Mouse (Mus musculus): ENCODE results near the gene Wasl. TPM values are rescaled to one million over a fixed set of nuclear protein-coding genes. Genes with fewer than 3 reads are reported as not detected.

Gene Wasl
- total and polyA plus RNA-seq, 2 experiments from 2014 or later = 21.4 to 55.2 TPM

DNA sequence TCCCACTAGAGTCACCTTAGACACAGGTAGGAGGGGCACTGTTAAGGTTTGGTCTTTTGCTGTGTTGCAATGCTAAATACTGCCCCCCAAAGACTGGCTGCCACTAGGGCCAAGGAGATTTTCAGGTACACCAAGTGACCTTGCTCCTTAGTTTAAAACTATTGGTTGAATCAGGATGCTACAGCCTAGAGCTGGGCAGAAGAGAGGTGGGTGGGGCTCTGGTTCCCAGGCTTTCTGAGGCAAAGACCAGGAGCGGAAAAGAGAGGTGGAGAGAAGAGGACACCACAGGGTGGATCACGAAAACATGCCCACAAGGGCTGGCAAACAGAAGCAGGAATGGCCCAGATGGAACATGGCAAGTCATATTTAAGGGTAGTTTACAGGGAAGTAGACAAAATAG, 22.6 kb downstream of the Wasl start:
- DNase-seq (ENCODE audit: low spot score) = no peak
- Histone ChIP-seq H3K27ac (ENCODE audit: low read depth, low read length) (no peak overlapping the region), H3K36me3 (ENCODE audit: insufficient read depth, low read length) (no peaks in the 10 kb centered on the region), H3K27me3 (ENCODE audit: insufficient read depth, low read length) (no peaks in the 10 kb centered on the region), H3K9ac (replicated peaks; ENCODE audit: low read length, poor library complexity, severe bottlenecking) (no peak overlapping the region), H3K4me3 (ENCODE audit: low read depth, low read length) (no peak overlapping the region), H3K4me2 (ENCODE audit: low read depth, low read length, poor library complexity, severe bottlenecking) (no peak overlapping the region), H3K4me1 (ENCODE audit: insufficient read depth, low read length) (no peaks in the 10 kb centered on the region; the same call in 1 of the 2 replicates), H3K9me3 (ENCODE audit: low read length) (no peaks in the 10 kb centered on the region)
- no peak for TF ChIP-seq CTCF (IDR thresholded peaks at IDR 0.05)
- 93% methylated on average over 2 of the region's 2 CpGs for WGBS
- ATAC-seq (ENCODE audit: low FRiP score) = no peak

DNA sequence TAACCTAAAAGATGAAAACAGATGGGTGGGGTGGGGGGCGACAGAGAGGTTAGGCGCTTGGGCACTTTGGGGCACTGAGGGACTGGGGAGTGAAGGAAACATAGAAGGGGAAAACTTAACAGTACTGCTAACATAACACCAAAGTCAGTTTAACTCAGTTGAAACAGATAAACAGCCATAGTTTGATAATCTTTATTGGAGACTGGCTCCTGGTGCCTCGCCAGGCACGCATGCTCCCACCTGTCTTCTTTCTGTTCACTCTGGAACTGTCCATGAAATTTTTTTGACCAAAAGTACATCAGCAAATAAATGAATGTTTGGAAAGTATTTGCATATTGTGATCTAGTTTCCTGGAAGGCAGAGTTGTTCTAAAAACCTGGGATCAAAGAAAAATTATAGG, 23.5 kb downstream of the Wasl start:
- Histone ChIP-seq H3K4me3 (ENCODE audit: low read depth, low read length) (no peak overlapping the region), H3K9ac (replicated peaks; ENCODE audit: low read length, poor library complexity, severe bottlenecking) (no peak overlapping the region), H3K9me3 (ENCODE audit: low read length) (no peaks in the 10 kb centered on the region), H3K4me2 (ENCODE audit: low read depth, low read length, poor library complexity, severe bottlenecking) (no peak overlapping the region), H3K27ac (ENCODE audit: low read depth, low read length) (no peak overlapping the region), H3K27me3 (ENCODE audit: insufficient read depth, low read length) (no peaks in the 10 kb centered on the region), H3K4me1 (ENCODE audit: insufficient read depth, low read length) (no peaks in the 10 kb centered on the region), H3K36me3 (ENCODE audit: insufficient read depth, low read length) (no peaks in the 10 kb centered on the region)
- no peak for DNase-seq (ENCODE audit: low spot score)
- WGBS = 97% methylated on average over 4 of the region's 4 CpGs
- no peak for ATAC-seq (ENCODE audit: low FRiP score)
- TF ChIP-seq CTCF (IDR thresholded peaks at IDR 0.05) = no peak

DNA sequence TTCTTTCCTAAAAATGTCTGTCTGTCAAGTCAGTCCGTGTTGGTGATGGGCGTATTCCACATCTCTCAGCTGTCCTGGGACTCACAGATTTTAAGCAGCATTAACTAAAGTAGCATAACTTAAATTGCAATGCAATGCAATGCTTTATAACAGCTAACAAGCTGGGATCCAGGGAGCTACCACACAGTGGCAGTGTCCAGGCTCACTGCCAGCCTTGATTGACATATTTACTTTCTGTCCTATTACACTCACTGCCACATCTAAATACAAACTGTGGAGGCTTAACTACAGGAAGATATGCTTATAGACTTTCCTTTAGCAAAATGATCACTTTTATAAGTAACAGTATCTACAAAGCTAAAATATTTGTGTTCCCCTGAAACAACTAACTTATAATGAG, 29.0 kb downstream of the Wasl start:
- H3K36me3 ChIP-seq (ENCODE audit: insufficient read depth, low read length) = no peaks in the 10 kb centered on the region
- H3K27me3 ChIP-seq (ENCODE audit: insufficient read depth, low read length) = no peaks in the 10 kb centered on the region
- WGBS = 86% methylated on average over 2 of the region's 2 CpGs
- TF ChIP-seq CTCF (IDR thresholded peaks at IDR 0.05) = peak; percentile 25; the same call in 1 of the 2 replicates
- no peaks in the 10 kb centered on the region for H3K4me1 ChIP-seq (ENCODE audit: insufficient read depth, low read length)
- no peak overlapping the region for H3K9ac ChIP-seq (replicated peaks; ENCODE audit: low read length, poor library complexity, severe bottlenecking)
- H3K4me2 ChIP-seq (ENCODE audit: low read depth, low read length, poor library complexity, severe bottlenecking) = no peak overlapping the region
- H3K27ac ChIP-seq (ENCODE audit: low read depth, low read length) = no peak overlapping the region
- H3K4me3 ChIP-seq (ENCODE audit: low read depth, low read length) = no peak overlapping the region
- H3K9me3 ChIP-seq (ENCODE audit: low read length) = no peaks in the 10 kb centered on the region
- peak; percentile 16 for DNase-seq (ENCODE audit: low spot score)
- no peak for ATAC-seq (ENCODE audit: low FRiP score)

DNA sequence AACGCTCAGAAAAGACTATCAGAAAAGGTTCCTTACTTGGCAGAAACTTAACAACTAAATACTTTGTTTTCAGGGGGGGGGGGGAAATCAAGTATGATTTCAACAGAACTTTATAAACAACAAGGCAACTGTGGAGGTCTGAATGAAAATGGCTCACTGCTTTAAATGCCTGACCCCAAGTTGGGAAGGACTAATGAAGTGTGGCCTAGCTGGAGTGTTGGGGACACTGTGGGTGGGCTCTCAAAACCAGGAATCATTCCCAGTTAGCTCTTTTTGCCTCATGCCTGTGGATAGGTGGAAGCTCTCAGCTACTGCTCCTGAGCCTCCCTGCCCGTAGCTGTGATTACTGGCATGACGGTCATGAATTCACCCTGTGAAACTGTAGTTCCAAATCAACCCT, 30.7 kb downstream of the Wasl start:
- Histone ChIP-seq H3K4me2 (ENCODE audit: low read depth, low read length, poor library complexity, severe bottlenecking) (no peak overlapping the region), H3K27ac (ENCODE audit: low read depth, low read length) (no peak overlapping the region), H3K9me3 (ENCODE audit: low read length) (no peaks in the 10 kb centered on the region), H3K36me3 (ENCODE audit: insufficient read depth, low read length) (no peaks in the 10 kb centered on the region), H3K9ac (replicated peaks; ENCODE audit: low read length, poor library complexity, severe bottlenecking) (no peak overlapping the region), H3K4me1 (ENCODE audit: insufficient read depth, low read length) (no peaks in the 10 kb centered on the region), H3K27me3 (ENCODE audit: insufficient read depth, low read length) (no peaks in the 10 kb centered on the region), H3K4me3 (ENCODE audit: low read depth, low read length) (no peak overlapping the region)
- ATAC-seq (ENCODE audit: low FRiP score) = no peak
- DNase-seq (ENCODE audit: low spot score) = no peak
- no peak for TF ChIP-seq CTCF (IDR thresholded peaks at IDR 0.05)
- 91% methylated on average over 3 of the region's 3 CpGs for WGBS

DNA sequence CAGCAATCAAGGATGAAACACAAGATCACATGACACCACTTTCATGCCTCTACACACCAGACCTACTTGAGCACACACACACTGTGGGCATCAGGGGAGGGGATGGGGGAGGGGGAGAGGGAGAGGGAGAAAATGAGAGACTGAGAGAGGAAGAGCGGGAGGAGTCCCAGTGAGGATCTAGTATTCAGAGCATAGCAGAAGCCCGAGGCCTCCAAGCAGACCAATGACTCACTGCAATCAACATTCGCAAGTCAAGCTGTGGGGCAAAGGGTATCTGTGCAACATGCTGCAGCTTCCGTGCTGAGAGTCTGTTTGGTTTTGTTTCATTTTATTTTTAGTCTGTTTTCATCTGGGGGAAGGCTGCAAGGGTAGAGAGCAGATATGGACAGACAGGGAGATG, 32.7 kb downstream of the Wasl start:
- H3K36me3 ChIP-seq (ENCODE audit: insufficient read depth, low read length) = no peaks in the 10 kb centered on the region
- TF ChIP-seq CTCF (IDR thresholded peaks at IDR 0.05) = no peak
- DNase-seq (ENCODE audit: low spot score) = no peak
- no peak overlapping the region for H3K27ac ChIP-seq (ENCODE audit: low read depth, low read length)
- no peaks in the 10 kb centered on the region for H3K27me3 ChIP-seq (ENCODE audit: insufficient read depth, low read length)
- H3K9me3 ChIP-seq (ENCODE audit: low read length) = no peaks in the 10 kb centered on the region
- WGBS = 81% methylated on average over 4 of the region's 4 CpGs
- no peak overlapping the region for H3K4me3 ChIP-seq (ENCODE audit: low read depth, low read length)
- no peak overlapping the region for H3K4me2 ChIP-seq (ENCODE audit: low read depth, low read length, poor library complexity, severe bottlenecking)
- no peak overlapping the region for H3K9ac ChIP-seq (replicated peaks; ENCODE audit: low read length, poor library complexity, severe bottlenecking)
- no peaks in the 10 kb centered on the region for H3K4me1 ChIP-seq (ENCODE audit: insufficient read depth, low read length)
- ATAC-seq (ENCODE audit: low FRiP score) = no peak

DNA sequence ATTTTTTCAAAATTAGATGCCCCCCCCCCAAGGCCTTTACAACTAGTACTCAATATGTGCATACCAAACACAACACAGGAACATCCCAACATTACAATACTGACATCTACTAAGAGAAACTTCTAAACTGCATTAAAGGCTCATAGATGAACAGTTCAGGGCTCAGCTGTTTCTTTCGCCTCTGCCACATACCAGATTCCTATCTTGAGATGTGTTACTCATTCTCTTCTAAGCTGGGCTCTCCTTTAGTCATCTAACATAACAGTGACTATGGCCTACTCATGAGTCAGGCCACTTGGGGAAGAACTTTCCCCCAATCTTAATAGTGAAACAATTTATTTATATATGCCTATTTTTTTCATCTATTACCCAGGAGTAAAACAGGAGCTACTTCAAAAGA, 36.3 kb downstream of the Wasl start:
- H3K27ac ChIP-seq (ENCODE audit: low read depth, low read length) = no peak overlapping the region
- ATAC-seq (ENCODE audit: low FRiP score) (no peak), DNase-seq (ENCODE audit: low spot score) (no peak)
- no peaks in the 10 kb centered on the region for H3K9me3 ChIP-seq (ENCODE audit: low read length)
- no peak for TF ChIP-seq CTCF (IDR thresholded peaks at IDR 0.05)
- H3K4me1 ChIP-seq (ENCODE audit: insufficient read depth, low read length) = no peaks in the 10 kb centered on the region
- H3K36me3 ChIP-seq (ENCODE audit: insufficient read depth, low read length) = peaks cover 4% of the 10 kb centered on the region; the same call in 1 of the 2 replicates
- H3K9ac ChIP-seq (replicated peaks; ENCODE audit: low read length, poor library complexity, severe bottlenecking) = no peak overlapping the region
- no peak overlapping the region for H3K4me2 ChIP-seq (ENCODE audit: low read depth, low read length, poor library complexity, severe bottlenecking)
- H3K27me3 ChIP-seq (ENCODE audit: insufficient read depth, low read length) = no peaks in the 10 kb centered on the region
- WGBS = 84% methylated on average over 1 of the region's 1 CpGs
- H3K4me3 ChIP-seq (ENCODE audit: low read depth, low read length) = no peak overlapping the region
